Mouse (Mus musculus): ENCODE measurements around the gene Pf4. TPM values are rescaled to one million over a fixed set of nuclear protein-coding genes. Genes with fewer than 3 reads are reported as not detected.

The Pf4 gene
- 1 to 10 TPM; 2.3 to 2.5 TPM for total RNA-seq (2023)

DNA sequence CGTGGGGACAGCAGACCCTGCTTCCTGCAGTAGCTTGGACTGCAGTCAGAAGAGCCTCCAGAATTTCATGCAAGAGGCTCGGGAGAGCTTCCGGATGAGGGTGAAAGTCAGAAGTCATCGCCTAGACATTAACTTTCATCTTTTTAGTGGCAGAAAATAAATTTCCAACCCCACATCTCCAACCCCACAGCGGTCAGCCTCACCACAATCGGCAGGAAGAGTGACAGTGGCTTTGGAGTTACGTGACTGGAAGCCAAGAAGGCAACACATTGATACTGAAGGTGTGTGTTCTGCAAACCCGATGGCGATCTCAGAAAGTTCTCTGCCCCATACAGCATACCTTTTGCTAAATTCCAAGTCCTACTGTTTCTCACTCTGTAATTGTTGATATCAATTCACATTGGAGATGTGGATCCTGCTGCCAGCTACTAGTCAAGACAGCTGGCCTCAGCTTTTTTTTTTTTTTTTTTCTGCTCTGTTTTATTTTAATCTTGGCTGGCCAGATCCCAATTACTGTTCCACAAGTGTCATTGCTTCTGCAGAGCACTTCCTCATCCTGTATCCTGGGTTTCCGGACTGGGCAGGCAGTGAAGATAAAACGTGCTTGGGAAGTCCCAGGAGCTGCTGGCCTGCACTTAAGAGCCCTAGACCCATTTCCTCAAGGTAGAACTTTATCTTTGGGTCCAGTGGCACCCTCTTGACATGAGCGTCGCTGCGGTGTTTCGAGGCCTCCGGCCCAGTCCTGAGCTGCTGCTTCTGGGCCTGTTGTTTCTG, at the start of gene Pf4:
Gene Pf4, plus strand, starts transcription at position 556 of the 774 bp plus-strand sequence.

DNA sequence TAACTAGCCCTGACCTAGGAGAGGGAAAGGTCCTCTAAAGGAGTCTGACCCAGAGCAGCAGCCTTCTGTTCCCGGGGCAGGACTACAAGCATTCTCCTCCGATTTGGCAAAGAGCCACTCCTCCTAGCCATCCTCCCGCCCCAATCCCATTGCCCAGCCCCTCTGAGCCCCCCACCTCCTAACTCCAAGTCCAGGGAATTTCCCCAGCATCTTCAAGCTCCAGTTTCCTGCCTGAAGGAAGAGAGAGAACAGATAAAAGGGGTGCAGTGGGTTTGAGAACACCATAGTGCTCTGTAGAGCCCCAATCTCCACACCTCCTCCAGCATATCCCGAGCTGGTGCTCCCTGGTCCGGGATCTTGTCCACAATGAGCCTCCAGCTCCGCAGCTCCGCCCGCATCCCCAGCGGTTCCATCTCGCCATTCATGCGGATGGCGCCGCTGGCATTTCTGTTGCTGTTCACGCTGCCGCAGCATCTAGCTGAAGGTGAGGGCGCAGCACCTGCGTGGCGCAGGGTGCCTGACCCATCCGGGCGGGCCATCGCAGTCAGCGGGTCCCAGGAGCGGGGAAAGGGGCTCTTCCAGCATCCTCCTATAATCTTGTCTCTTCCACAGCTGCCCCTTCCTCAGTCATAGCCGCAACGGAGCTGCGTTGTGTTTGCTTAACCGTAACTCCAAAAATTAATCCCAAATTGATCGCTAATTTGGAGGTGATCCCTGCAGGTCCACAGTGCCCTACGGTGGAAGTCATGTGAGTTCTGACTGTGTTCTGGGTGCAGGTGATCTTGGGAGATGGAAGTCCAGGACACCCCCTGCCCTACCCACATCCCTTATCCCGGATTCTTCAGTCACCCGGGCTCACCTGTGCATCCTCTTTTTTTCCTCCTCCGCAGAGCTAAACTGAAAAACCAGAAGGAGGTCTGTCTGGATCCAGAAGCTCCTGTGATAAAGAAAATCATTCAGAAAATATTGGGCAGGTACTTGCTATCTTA, 12.9 kb upstream of the Pf4 start, which contains the start of gene Cxcl5:
Gene Cxcl5, plus strand, starts transcription at position 284 of the 989 bp plus-strand sequence.

DNA sequence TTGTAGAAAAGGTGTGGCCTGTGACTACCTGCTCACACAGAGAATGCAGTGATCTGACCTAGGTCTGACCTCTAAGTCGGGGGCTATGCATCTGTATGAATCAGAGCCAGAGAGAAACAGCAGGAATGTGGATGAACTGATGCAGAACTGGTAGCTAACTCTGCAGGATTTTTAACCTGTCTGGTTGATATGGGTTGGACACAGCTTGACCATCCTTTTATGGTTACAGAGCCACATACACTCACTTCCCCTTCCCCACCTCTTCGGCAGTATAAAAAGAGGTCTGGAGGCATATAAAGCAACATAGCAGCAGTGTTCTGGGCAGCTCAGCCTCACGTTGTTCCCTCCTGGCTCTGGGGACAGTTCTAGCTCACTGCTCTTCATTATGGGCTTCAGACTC, 4.0 kb upstream of the Pf4 start, which contains the start of gene Ppbp:
Gene Ppbp, plus strand, starts transcription at position 301 of the 400 bp plus-strand sequence.

DNA sequence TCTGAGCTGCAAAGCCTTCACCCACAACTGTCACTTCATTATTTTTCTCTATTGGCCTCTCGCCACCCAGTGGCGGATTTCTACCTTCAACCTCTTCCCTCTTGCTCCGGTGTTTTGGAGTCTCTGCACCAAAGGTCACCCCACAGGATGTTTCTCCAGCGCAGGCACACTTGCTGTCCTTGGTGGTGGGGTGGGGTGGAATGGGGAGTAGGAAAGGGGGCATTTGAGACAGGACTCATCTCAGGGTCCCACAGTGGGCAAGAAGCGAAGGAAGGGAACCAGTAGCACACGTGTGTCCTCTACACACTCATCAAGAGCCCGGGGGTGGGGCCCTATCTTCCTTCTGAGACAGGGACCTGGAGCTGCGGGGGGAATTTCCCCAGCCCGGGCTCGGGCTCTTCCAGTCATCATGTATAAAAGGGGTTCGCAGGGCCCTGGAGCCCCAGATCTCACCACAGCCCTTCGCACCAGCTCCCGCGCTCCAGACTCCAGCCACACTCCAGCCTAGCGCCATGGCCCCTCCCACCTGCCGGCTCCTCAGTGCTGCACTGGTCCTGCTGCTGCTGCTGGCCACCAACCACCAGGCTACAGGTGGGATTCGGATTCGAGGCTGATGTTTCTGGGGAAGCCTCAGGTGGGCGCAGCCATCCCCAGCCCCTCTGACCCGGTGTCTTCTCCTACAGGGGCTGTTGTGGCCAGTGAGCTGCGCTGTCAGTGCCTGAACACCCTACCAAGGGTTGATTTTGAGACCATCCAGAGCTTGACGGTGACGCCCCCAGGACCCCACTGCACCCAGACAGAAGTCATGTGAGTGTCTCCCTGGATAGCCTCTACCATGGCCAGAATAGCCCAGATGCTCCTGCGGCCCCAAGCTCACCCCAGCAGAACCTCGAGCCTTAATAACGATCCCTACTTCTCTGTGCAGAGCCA, 13.7 kb downstream of the Pf4 start, which contains the start of gene Cxcl3:
Gene Cxcl3, plus strand, starts transcription at position 445 of the 930 bp plus-strand sequence.

GRCm38 (mm10) chr5:90794195-90794625, 22.0 kb downstream of the Pf4 start, which contains the start of gene Cxcl15:
Gene Cxcl15, plus strand, starts transcription at chr5:90794534.

Other genes with a start within 250 kb of the Pf4 start
- not detected for gene 5830473C10Rik, start 211.3 kb upstream of the Pf4 start, total RNA-seq (2023)
- gene Rassf6, start 131.8 kb upstream of the Pf4 start, total RNA-seq (2023): not detected
- gene Cxcl5, start 13.1 kb upstream of the Pf4 start, total RNA-seq (2023): not detected
- gene Ppbp, start 3.9 kb upstream of the Pf4 start, total RNA-seq (2023): not detected
- under 1 TPM in 1 of 2 experiments, not detected in 1; 0.31 TPM for gene Cxcl3, start 13.7 kb downstream of the Pf4 start, total RNA-seq (2023)
- gene Cxcl15, start 22.1 kb downstream of the Pf4 start, total RNA-seq (2023): not detected
- 1 to 10 TPM; 2.6 to 6.0 TPM for gene Cxcl1, start 118.8 kb downstream of the Pf4 start, total RNA-seq (2023)
- 100 to 1,000 TPM; 252 to 437 TPM for gene Cxcl2, start 131.4 kb downstream of the Pf4 start, total RNA-seq (2023)
- 1 to 10 TPM; 2.3 to 4.8 TPM for gene Mthfd2l, start 158.7 kb downstream of the Pf4 start, total RNA-seq (2023)

Data from monocyte, adult 59 days (primary cell).